Mouse (Mus musculus) heart, postnatal 0 days (tissue): ENCODE data around the gene Cnn2.
"Not testable (repeated sequence)": the region's sequence is repeated elsewhere in the genome, so short reads cannot be mapped to it uniquely, and the experiment has no call there.

Experiments
- CTCF ChIP-seq: IDR thresholded peaks from 2 replicates; pipeline ENCODE4 v1.5.1; 2016; ENCODE audit warnings: antibody characterized with exemption, control low read depth, low read depth
- EP300 ChIP-seq: IDR thresholded peaks from 2 replicates; pipeline ENCODE4 v1.6.1; 2016; ENCODE audit warnings: antibody characterized with exemption, low read depth

GRCm38 (mm10) chr10:80041409-80042060 is 53.2 kb downstream of the Cnn2 start:
- TF ChIP-seq CTCF, EP300: not testable (repeated sequence)
